Mouse (Mus musculus) midbrain, postnatal 0 days (tissue): ENCODE measurements around the gene Pram1. TPM values are rescaled to one million over a fixed set of nuclear protein-coding genes. Genes with fewer than 3 reads are reported as not detected.
A peak's percentile ranks its signal among the peaks of the same experiment; 100 is the strongest.

Experiments
- ATAC-seq: fragments of 200-750 bp; cut with Nextera tagmentation; 2 replicates; pipeline ENCODE4 v1.8.0; 2017; ENCODE audit warnings: moderate number of reproducible peaks, mild to moderate bottlenecking, moderate TSS enrichment, moderate library complexity; ENCODE audit not compliant: low FRiP score
- DNase-seq: peaks from one replicate; pipeline ENCODE4 v3.0.0-alpha.2; 2015; ENCODE audit warnings: low spot score
- H3K27ac ChIP-seq: fragments of 300-500 bp; sonication (generic); 2 replicates; pipeline ENCODE4 v1.5.1; 2014; ENCODE audit warnings: low read depth, mild to moderate bottlenecking, low read length, mixed read lengths
- H3K27me3 ChIP-seq: fragments of 300-500 bp; sonication (generic); 2 replicates; pipeline ENCODE4 v1.6.1; 2014; ENCODE audit warnings: low read length, control low read depth, mixed read lengths; ENCODE audit not compliant: insufficient read depth
- H3K36me3 ChIP-seq: fragments of 300-500 bp; sonication (generic); 2 replicates; pipeline ENCODE4 v1.6.1; 2014; ENCODE audit warnings: low read length, control low read depth, mixed read lengths; ENCODE audit not compliant: insufficient read depth
- H3K4me1 ChIP-seq: fragments of 300-500 bp; sonication (generic); 2 replicates; pipeline ENCODE4 v1.6.1; 2014; ENCODE audit warnings: mild to moderate bottlenecking, control low read depth, antibody characterized with exemption, low read length, mixed read lengths; ENCODE audit not compliant: insufficient read depth
- H3K4me2 ChIP-seq: fragments of 300-500 bp; sonication (generic); 2 replicates; pipeline ENCODE4 v1.6.1; 2014; ENCODE audit warnings: low read depth, mild to moderate bottlenecking, low read length, mixed read lengths; ENCODE audit not compliant: poor library complexity, severe bottlenecking
- H3K4me3 ChIP-seq: fragments of 300-500 bp; sonication (generic); 2 replicates; pipeline ENCODE4 v1.5.1; 2014; ENCODE audit warnings: low read depth, mild to moderate bottlenecking, low read length, moderate library complexity
- H3K9ac ChIP-seq: fragments of 300-500 bp; sonication (generic); replicated peaks from 2 replicates; pipeline ENCODE4 v1.6.1; 2014; ENCODE audit warnings: mild to moderate bottlenecking, low read length, moderate library complexity, mixed read lengths; ENCODE audit not compliant: poor library complexity, severe bottlenecking
- H3K9me3 ChIP-seq: fragments of 300-500 bp; sonication (generic); 2 replicates; pipeline ENCODE4 v1.6.1; 2016; ENCODE audit warnings: low read length, control low read depth
- CTCF ChIP-seq: IDR thresholded peaks from 2 replicates; pipeline ENCODE4 v1.5.1; 2016; ENCODE audit warnings: antibody characterized with exemption, mild to moderate bottlenecking
- WGBS: fragments of 180-500 bp; shearing (Covaris S2); extraction: QIAGEN DNeasy Blood & Tissue Kit; methylation state at CpG from one replicate; pipeline ENCODE4 v1.1.7; 2014; 5-methylcytosine and 5-hydroxymethylcytosine counted together
- polyA plus RNA-seq: library from polyadenylated mRNA; unstranded; fragments of >200 nt; fragmentation: Nextera tagmentation; extraction: Ambion mirVana; gene quantifications from 2 replicates; pipeline ENCODE4 v1.2.1, GENCODE M21; 2015
- total RNA-seq: library from RNA; depleted of rRNA; stranded (reverse); fragments of >200 nt; gene quantifications from 2 replicates; pipeline ENCODE4 v1.2.3, GENCODE M21; 2014; rRNA removed

The Pram1 gene
- total and polyA plus RNA-seq, 2 experiments from 2014 or later, result 0.41 TPM; not detected in 1

GRCm38 (mm10) chr17:33676086-33676485 lies 38.2 kb downstream of the Pram1 start:
- H3K9me3 ChIP-seq, result no peaks in the 10 kb centered on the region
- H3K4me1 ChIP-seq, result 0 out of 2 replicates have a peak, but pooled peaks cover 2% of the 10 kb centered on the region
- ATAC-seq (no peak), DNase-seq (no peak)
- H3K27me3 ChIP-seq, result no peaks in the 10 kb centered on the region
- peaks cover 8% of the 10 kb centered on the region for H3K36me3 ChIP-seq
- 87% methylated on average over 2 of the region's 2 CpGs for WGBS
- H3K4me2 ChIP-seq, result no peak overlapping the region
- H3K4me3 ChIP-seq, result no peak overlapping the region
- H3K9ac ChIP-seq, result no peak overlapping the region
- no peak overlapping the region for H3K27ac ChIP-seq
- no peak for TF ChIP-seq CTCF

GRCm38 (mm10) chr17:33678771-33679170 lies 40.9 kb downstream of the Pram1 start:
- H3K27ac ChIP-seq, result no peak overlapping the region
- no peaks in the 10 kb centered on the region for H3K27me3 ChIP-seq
- DNase-seq (no peak), ATAC-seq (no peak)
- peaks cover 8% of the 10 kb centered on the region for H3K36me3 ChIP-seq
- no peak overlapping the region for H3K4me2 ChIP-seq
- H3K4me3 ChIP-seq, result no peak overlapping the region
- no peak overlapping the region for H3K9ac ChIP-seq
- H3K4me1 ChIP-seq, result peaks cover 11% of the 10 kb centered on the region
- no peaks in the 10 kb centered on the region for H3K9me3 ChIP-seq
- no peak for TF ChIP-seq CTCF

GRCm38 (mm10) chr17:33681767-33682166 lies 43.9 kb downstream of the Pram1 start:
- Histone ChIP-seq H3K27ac (no peak overlapping the region), H3K4me2 (no peak overlapping the region), H3K9ac (no peak overlapping the region), H3K9me3 (no peaks in the 10 kb centered on the region), H3K27me3 (no peaks in the 10 kb centered on the region), H3K4me3 (no peak overlapping the region), H3K4me1 (peaks cover 14% of the 10 kb centered on the region), H3K36me3 (no peaks in the 10 kb centered on the region)
- ATAC-seq (no peak), DNase-seq (no peak)
- no peak for TF ChIP-seq CTCF

DNA sequence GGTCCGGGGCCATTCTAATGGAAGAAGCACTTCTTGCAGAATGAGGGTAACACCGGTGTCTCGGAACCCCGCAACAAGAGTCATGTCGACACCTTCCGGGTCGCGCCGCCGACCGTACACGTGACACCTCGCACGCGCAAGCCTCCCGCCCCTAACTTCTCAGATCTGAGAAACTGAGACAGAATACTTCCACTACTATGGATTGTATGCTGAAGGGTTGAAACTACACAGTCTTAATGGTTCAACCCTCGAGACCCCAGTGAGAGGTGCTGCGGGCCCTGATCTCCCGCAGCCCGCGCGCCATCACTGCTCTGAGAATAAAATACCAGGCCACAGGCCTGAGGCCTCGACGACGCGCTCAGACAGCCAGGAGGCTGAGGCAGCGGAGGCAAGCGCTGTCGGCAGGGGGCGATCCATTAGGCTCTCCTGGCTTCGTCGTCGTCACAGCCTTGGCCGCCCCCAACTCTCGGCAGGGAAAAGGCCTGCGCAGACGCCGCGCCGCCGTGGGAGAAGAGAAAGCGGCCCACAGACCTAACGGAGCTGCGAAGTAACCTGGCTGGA lies 46.9 kb downstream of the Pram1 start:
- H3K4me3 ChIP-seq, result peak overlapping the region; percentile 91
- peaks cover 14% of the 10 kb centered on the region for H3K4me1 ChIP-seq
- peak; percentile 68 for TF ChIP-seq CTCF
- peak overlapping the region; percentile 96 for H3K9ac ChIP-seq
- no peaks in the 10 kb centered on the region for H3K36me3 ChIP-seq
- H3K27ac ChIP-seq, result peak overlapping the region; percentile 97
- peak; percentile 85 for ATAC-seq
- peak; percentile 82 for DNase-seq
- H3K27me3 ChIP-seq, result no peaks in the 10 kb centered on the region
- WGBS, result 0% methylated on average over 44 of the region's 44 CpGs
- H3K4me2 ChIP-seq, result peak overlapping the region; percentile 87
- H3K9me3 ChIP-seq, result no peaks in the 10 kb centered on the region

DNA sequence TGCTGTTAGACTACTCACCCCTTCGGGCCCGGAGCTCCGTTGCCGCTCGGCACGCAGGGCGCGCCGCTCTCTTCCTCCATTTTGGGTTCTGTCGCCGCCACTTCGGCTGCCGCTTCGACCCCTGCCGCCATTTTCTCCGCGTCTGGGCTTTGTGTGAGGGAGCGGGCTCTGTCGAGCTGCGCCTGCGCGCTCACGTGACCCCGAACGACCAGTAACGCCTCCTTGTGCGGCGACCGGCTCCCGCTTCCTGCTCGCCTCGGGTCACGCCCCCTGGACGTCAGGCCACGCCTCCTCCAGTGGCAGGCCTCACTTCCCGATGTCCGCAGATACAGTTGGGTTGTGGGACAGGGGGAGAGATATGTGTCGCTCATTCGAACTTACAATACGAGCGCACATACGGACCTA lies 47.4 kb downstream of the Pram1 start:
- DNase-seq (peak; percentile 97), ATAC-seq (peak; percentile 98)
- Histone ChIP-seq H3K4me3 (peak overlapping the region; percentile 91), H3K36me3 (no peaks in the 10 kb centered on the region), H3K4me2 (peak overlapping the region; percentile 87), H3K27me3 (no peaks in the 10 kb centered on the region), H3K9ac (peak overlapping the region; percentile 96), H3K27ac (peak overlapping the region; percentile 97), H3K9me3 (no peaks in the 10 kb centered on the region), H3K4me1 (peaks cover 14% of the 10 kb centered on the region)
- TF ChIP-seq CTCF, result peak; percentile 24; the same call in 1 of the 2 replicates
- 0% methylated on average over 37 of the region's 42 CpGs for WGBS

GRCm38 (mm10) chr17:33686760-33687159 lies 48.9 kb downstream of the Pram1 start, which contains the start of gene Hnrnpm:
Gene Hnrnpm (minus strand): TSS chr17:33686860.
- TF ChIP-seq CTCF, result no peak
- Histone ChIP-seq H3K4me1 (peaks cover 12% of the 10 kb centered on the region), H3K36me3 (0 out of 2 replicates have a peak, but pooled peaks cover 4% of the 10 kb centered on the region), H3K27me3 (no peaks in the 10 kb centered on the region), H3K4me2 (peak within 1 kb of the TSS; percentile 87), H3K27ac (peak within 1 kb of the TSS; percentile 97; the same call in 1 of the 2 replicates), H3K9ac (peak within 1 kb of the TSS; percentile 96; the same call in 1 of the 2 replicates), H3K9me3 (no peaks in the 10 kb centered on the region), H3K4me3 (peak within 1 kb of the TSS; percentile 91)
- no peak for DNase-seq
- 88% methylated on average over 1 of the region's 1 CpGs for WGBS
- ATAC-seq, result no peak

Other genes starting within 250 kb of the Pram1 start
- gene Zfp101, start 243.4 kb upstream of the Pram1 start, total RNA-seq, result 13.6 and 28.9 TPM in 2 replicates
- 6.8 and 9.0 TPM in 2 replicates for gene Zfp101, start 243.4 kb upstream of the Pram1 start, polyA plus RNA-seq
- gene Actl9, start 205.2 kb upstream of the Pram1 start, total RNA-seq, result not detected in 2 replicates
- gene Actl9, start 205.2 kb upstream of the Pram1 start, polyA plus RNA-seq, result not detected in 2 replicates
- gene Adamts10, start 113.9 kb upstream of the Pram1 start, total RNA-seq, result 56.3 and 78.3 TPM in 2 replicates
- 36.9 and 39.1 TPM in 2 replicates for gene Adamts10, start 113.9 kb upstream of the Pram1 start, polyA plus RNA-seq
- 1.3 TPM in 2 replicates for gene Myo1f, start 82.3 kb upstream of the Pram1 start, total RNA-seq
- gene Myo1f, start 82.3 kb upstream of the Pram1 start, polyA plus RNA-seq, result 1.2 TPM in 2 replicates
- gene Zfp414, start 9.0 kb upstream of the Pram1 start, total RNA-seq, result 43.8 and 58.8 TPM in 2 replicates
- 89.1 and 96.0 TPM in 2 replicates for gene Zfp414, start 9.0 kb upstream of the Pram1 start, polyA plus RNA-seq
- gene Hnrnpm, start 48.8 kb downstream of the Pram1 start, total RNA-seq, result 48.7 and 58.1 TPM in 2 replicates
- gene Hnrnpm, start 48.8 kb downstream of the Pram1 start, polyA plus RNA-seq, result 113 and 124 TPM in 2 replicates
- gene March2, start 80.6 kb downstream of the Pram1 start, total RNA-seq, result 90.1 and 100 TPM in 2 replicates
- gene March2, start 80.6 kb downstream of the Pram1 start, polyA plus RNA-seq, result 65.2 and 65.9 TPM in 2 replicates
- 120 and 158 TPM in 2 replicates for gene Rab11b, start 122.5 kb downstream of the Pram1 start, total RNA-seq
- gene Rab11b, start 122.5 kb downstream of the Pram1 start, polyA plus RNA-seq, result 607 and 619 TPM in 2 replicates
- gene Angptl4, start 143.8 kb downstream of the Pram1 start, total RNA-seq, result 21.4 and 22.5 TPM in 2 replicates
- gene Angptl4, start 143.8 kb downstream of the Pram1 start, polyA plus RNA-seq, result 27.5 and 33.5 TPM in 2 replicates
- gene Kank3, start 172.5 kb downstream of the Pram1 start, total RNA-seq, result 19.8 and 38.4 TPM in 2 replicates
- 46.2 and 50.0 TPM in 2 replicates for gene Kank3, start 172.5 kb downstream of the Pram1 start, polyA plus RNA-seq
- gene Rps28, start 186.5 kb downstream of the Pram1 start, total RNA-seq, result 348 and 379 TPM in 2 replicates
- 513 and 564 TPM in 2 replicates for gene Rps28, start 186.5 kb downstream of the Pram1 start, polyA plus RNA-seq
- 211 and 345 TPM in 2 replicates for gene Ndufa7, start 186.5 kb downstream of the Pram1 start, total RNA-seq
- 501 and 560 TPM in 2 replicates for gene Ndufa7, start 186.5 kb downstream of the Pram1 start, polyA plus RNA-seq
- gene Cd320, start 205.0 kb downstream of the Pram1 start, total RNA-seq, result 24.4 and 26.7 TPM in 2 replicates
- gene Cd320, start 205.0 kb downstream of the Pram1 start, polyA plus RNA-seq, result 46.8 and 50.0 TPM in 2 replicates
- not detected in 2 replicates for gene Gm7029, start 235.8 kb downstream of the Pram1 start, total RNA-seq
- gene Gm7029, start 235.8 kb downstream of the Pram1 start, polyA plus RNA-seq, result not detected in 2 replicates